Mouse (Mus musculus) spleen, adult 2 months (tissue): ENCODE results near the gene Hdac7. TPM values are rescaled to one million over a fixed set of nuclear protein-coding genes. Genes with fewer than 3 reads are reported as not detected.

Experiments used
- DNase-seq, 2 experiments: peaks; one replicate each; pipeline versions ENCODE4 v3.0.0 to v3.0.0-alpha.2; 2012 to 2021; ENCODE audit warnings: low spot score in 2 of 2, low read depth in 1 of 2
- H3K27ac ChIP-seq: fragments of 200-500 bp; 2 replicates; pipeline ENCODE4 v1.5.1; 2012; ENCODE audit warnings: low read length, inconsistent platforms; ENCODE audit not compliant: insufficient read depth
- H3K27me3 ChIP-seq: fragments of 200-500 bp; 2 replicates; pipeline ENCODE4 v1.6.1; 2012; ENCODE audit warnings: mild to moderate bottlenecking, moderate library complexity, low read length, inconsistent platforms; ENCODE audit not compliant: control insufficient read depth, insufficient read depth
- H3K36me3 ChIP-seq: fragments of 200-500 bp; 2 replicates; pipeline ENCODE4 v1.6.1; 2012; ENCODE audit warnings: mild to moderate bottlenecking, low read length, inconsistent platforms; ENCODE audit not compliant: control insufficient read depth, insufficient read depth
- H3K4me1 ChIP-seq: fragments of 200-500 bp; 2 replicates; pipeline ENCODE4 v1.6.1; 2011; ENCODE audit warnings: inconsistent platforms; ENCODE audit not compliant: control insufficient read depth, insufficient read depth, insufficient read length
- H3K4me3 ChIP-seq: fragments of 200-500 bp; 2 replicates; pipeline ENCODE4 v1.5.1; 2011; ENCODE audit warnings: mild to moderate bottlenecking, inconsistent platforms; ENCODE audit not compliant: insufficient read depth, insufficient read length; ENCODE audit errors: extremely low read depth
- CTCF ChIP-seq: fragments of 200-500 bp; IDR thresholded peaks from 2 replicates; pipeline ENCODE4 v1.5.1; 2011; ENCODE audit warnings: mild to moderate bottlenecking, inconsistent platforms; ENCODE audit not compliant: insufficient read depth, insufficient read length, insufficient replicate concordance; ENCODE audit errors: extremely low read depth
- POLR2A ChIP-seq: fragments of 200-500 bp; IDR thresholded peaks from 2 replicates; pipeline ENCODE4 v1.6.1; 2011; ENCODE audit warnings: low read depth, low read length, inconsistent platforms
- WGBS: fragments of 180-500 bp; shearing (Covaris S2); methylation state at CpG from one replicate; pipeline ENCODE4 v1.1.7; 2018; 5-methylcytosine and 5-hydroxymethylcytosine counted together
- polyA plus RNA-seq: library from polyadenylated mRNA; depleted of rRNA; stranded (reverse); fragments of >200 nt; gene quantifications from 2 replicates; pipeline ENCODE4 v1.2.3, GENCODE M21; 2012

Hdac7 gene
- polyA plus RNA-seq, 1 experiment = 104 TPM

- TF ChIP-seq CTCF (no peak), POLR2A (no peak)
- WGBS = 86% methylated on average over 1 of the region's 1 CpGs
Observed at GRCm38 (mm10) chr15:97779576-97779975, 64.7 kb downstream of the Hdac7 start.

GRCm38 (mm10) chr15:97778311-97779098 is 65.8 kb downstream of the Hdac7 start, which contains the start of gene Slc48a1:
Gene Slc48a1 (plus strand): TSS chr15:97778520.
- Histone ChIP-seq H3K27me3 (no peaks in the 10 kb centered on the region), H3K27ac (0 out of 2 replicates have a peak within 1 kb of the TSS, but pooled peaks have one; percentile 25), H3K36me3 (no peaks in the 10 kb centered on the region), H3K4me3 (no peak within 1 kb of the TSS), H3K4me1 (peaks cover 4% of the 10 kb centered on the region; the same call in 1 of the 2 replicates)
- no peak for DNase-seq
- TF ChIP-seq CTCF = no peak
- no peak for TF ChIP-seq POLR2A
- 86% methylated on average over 8 of the region's 8 CpGs for WGBS

More at GRCm38 (mm10) chr15:97779576-97779975, 64.7 kb downstream of the Hdac7 start:
- H3K4me3 ChIP-seq = no peak overlapping the region
- no peaks in the 10 kb centered on the region for H3K27me3 ChIP-seq
- H3K36me3 ChIP-seq = no peaks in the 10 kb centered on the region
- peaks cover 4% of the 10 kb centered on the region; the same call in 1 of the 2 replicates for H3K4me1 ChIP-seq
- no peak for DNase-seq
- H3K27ac ChIP-seq = no peak overlapping the region

GRCm38 (mm10) chr15:97776919-97777318 is 67.4 kb downstream of the Hdac7 start:
- TF ChIP-seq POLR2A (no peak), CTCF (no peak)
- no peak overlapping the region for H3K4me3 ChIP-seq
- 86% methylated on average over 6 of the region's 6 CpGs for WGBS
- no peak overlapping the region for H3K27ac ChIP-seq
- H3K27me3 ChIP-seq = no peaks in the 10 kb centered on the region
- no peaks in the 10 kb centered on the region for H3K36me3 ChIP-seq
- DNase-seq = no peak
- H3K4me1 ChIP-seq = peaks cover 2% of the 10 kb centered on the region; the same call in 1 of the 2 replicates

GRCm38 (mm10) chr15:97776514-97776913 is 67.8 kb downstream of the Hdac7 start:
- Histone ChIP-seq H3K36me3 (no peaks in the 10 kb centered on the region), H3K27me3 (no peaks in the 10 kb centered on the region), H3K4me3 (no peak overlapping the region), H3K4me1 (peaks cover 2% of the 10 kb centered on the region; the same call in 1 of the 2 replicates), H3K27ac (no peak overlapping the region)
- WGBS = 12% methylated on average over 8 of the region's 8 CpGs
- TF ChIP-seq CTCF (peak; percentile 80; the same call in 1 of the 2 replicates), POLR2A (no peak)
- peak in 1 of 2 experiments; percentile 79 for DNase-seq

DNA sequence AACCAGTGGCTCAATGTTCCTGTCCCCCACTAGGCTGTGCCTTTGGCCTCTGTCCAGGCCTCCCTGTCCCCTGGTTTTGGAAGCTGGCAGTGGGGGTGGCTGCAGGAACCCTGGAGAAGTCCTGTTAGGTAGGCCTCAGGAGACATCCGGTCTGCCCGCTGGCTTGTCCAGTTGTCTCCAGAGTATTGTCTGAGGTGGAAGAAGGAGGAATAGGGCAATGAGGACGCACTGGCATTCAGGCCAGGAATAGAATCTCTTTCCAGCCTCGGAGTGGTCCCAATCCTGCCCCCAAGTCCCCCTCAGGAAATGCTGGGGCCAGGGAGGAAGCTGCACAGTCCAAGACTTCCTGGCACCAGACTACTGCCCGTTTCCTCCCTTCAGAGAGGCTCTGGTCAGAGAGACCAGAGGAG is 70.3 kb downstream of the Hdac7 start:
- Histone ChIP-seq H3K36me3 (no peaks in the 10 kb centered on the region), H3K4me1 (no peaks in the 10 kb centered on the region), H3K27ac (peak overlapping the region; percentile 33; the same call in 1 of the 2 replicates), H3K27me3 (no peaks in the 10 kb centered on the region), H3K4me3 (no peak overlapping the region)
- TF ChIP-seq CTCF (no peak), POLR2A (no peak)
- DNase-seq = no peak
- 56% methylated on average over 5 of the region's 5 CpGs for WGBS

DNA sequence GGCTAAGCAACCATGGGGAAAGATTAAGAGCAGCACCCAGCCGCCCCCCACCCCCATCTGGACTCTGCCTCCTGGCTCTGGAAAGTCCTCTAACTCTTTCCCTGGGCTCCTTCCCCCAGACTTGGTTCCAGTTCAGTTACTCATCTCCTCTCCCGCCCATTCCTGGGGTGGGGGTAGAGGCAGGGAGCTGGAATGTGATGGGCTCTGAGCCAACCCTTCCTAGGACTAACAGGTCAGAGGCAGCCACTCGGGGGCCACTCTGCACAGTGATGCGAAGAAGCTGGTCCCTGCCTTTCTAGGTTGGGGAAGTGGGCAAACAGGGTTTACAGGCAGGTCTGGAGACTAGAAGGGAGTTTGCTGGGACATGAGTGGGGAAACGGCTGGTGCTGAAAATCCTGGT is 71.2 kb downstream of the Hdac7 start:
- Histone ChIP-seq H3K27ac (peak overlapping the region; percentile 37; the same call in 1 of the 2 replicates), H3K4me3 (no peak overlapping the region), H3K4me1 (no peaks in the 10 kb centered on the region), H3K36me3 (no peaks in the 10 kb centered on the region), H3K27me3 (no peaks in the 10 kb centered on the region)
- no peak for TF ChIP-seq CTCF
- TF ChIP-seq POLR2A = no peak
- 72% methylated on average over 5 of the region's 5 CpGs for WGBS
- DNase-seq = no peak

DNA sequence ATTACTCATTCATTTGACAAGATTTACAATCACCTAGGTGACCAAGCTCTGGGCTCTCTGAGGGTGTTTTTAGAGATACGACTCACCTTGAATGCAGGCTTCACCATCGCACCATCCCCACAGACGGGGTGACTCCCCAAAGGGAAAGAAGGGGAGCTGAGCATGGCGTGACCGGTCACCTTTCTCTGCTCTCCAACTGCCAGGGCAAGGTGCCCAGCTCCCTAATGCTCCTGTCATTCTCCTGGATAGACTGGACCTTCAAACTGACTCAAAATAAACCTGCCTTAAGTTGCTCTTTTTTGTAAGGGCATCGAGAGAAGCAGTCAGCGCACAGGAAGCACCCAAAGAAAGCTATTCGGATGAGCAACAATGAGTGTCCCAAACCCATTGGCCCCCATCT is 74.0 kb downstream of the Hdac7 start:
- 90% methylated on average over 8 of the region's 8 CpGs for WGBS
- Histone ChIP-seq H3K27ac (no peak overlapping the region), H3K4me3 (no peak overlapping the region), H3K4me1 (peaks cover 4% of the 10 kb centered on the region), H3K36me3 (no peaks in the 10 kb centered on the region), H3K27me3 (0 out of 2 replicates have a peak, but pooled peaks cover 2% of the 10 kb centered on the region)
- no peak for DNase-seq
- TF ChIP-seq POLR2A = no peak
- TF ChIP-seq CTCF = no peak
